Mouse (Mus musculus): Measurements from ENCODE around the gene Cfap126.
"Not testable (repeated sequence)": the region's sequence is repeated elsewhere in the genome, so short reads cannot be mapped to it uniquely, and the experiment has no call there.

Gene Cfap126

DNA sequence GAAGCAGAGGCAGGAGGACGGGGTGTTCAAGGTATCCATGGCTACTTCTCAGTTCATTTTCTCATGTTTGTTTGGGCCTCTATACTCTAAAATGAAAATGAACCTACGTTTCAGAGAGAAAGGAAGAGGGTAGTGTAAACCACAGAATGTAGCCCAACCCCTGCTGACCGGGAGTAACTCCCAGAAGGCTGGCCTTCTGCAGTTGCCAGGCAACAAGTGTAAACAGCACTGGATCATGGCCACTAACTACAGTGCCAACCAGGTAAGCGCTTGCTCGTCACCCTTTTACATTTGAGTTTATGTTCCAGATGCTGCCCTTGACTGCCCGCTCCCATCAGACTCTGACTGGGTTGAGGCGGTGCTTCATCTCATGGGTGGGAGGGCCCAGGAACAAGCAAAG lies 9.2 kb downstream of the Cfap126 start:
- ATAC-seq (ENCODE audit: low TSS enrichment), result no peak

DNA sequence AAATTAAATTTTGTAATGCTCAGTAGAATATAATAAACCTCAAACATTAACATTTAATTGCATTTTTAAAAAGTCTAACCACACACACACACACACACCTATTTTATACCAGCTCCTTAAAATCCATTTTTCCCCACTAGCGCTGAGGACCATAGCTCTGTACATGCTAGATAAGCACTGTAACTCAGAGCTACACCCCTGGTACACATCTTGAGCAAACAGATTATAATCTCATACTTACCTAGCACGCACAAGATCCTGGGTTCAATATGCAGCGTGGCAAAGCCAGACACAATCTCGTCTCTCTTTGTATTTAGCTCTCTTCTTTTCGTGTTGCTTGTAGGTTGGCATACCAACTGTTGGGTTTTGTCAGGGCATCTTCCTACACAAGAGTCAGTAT lies 10.7 kb downstream of the Cfap126 start:
- ATAC-seq (ENCODE audit: low TSS enrichment), result no peak

DNA sequence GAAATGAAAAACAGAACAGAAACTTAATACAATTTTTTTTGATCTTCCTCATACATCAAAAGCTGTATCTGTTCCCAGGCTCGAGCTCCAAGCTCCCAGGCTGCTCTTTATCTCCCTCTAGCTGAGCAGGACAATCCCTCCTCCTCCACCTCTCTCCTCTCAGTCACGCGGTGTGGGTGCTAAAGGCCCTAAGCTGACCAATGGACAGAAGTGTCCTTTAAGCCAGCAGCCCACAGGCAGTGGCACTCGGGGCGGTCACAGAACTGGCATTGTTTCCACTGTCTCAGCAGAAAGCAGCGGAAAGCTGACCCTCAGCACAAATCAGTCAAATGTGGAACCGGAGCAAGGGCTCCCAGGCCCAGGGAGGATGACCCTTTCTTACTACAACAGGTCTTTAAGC lies 15.5 kb downstream of the Cfap126 start:
- peak; percentile 81 for ATAC-seq (ENCODE audit: low TSS enrichment)

- no peak for ATAC-seq (ENCODE audit: low TSS enrichment)
These were observed 17.3 kb downstream of the Cfap126 start for GRCm38 (mm10) chr1:171130971-171131370.

DNA sequence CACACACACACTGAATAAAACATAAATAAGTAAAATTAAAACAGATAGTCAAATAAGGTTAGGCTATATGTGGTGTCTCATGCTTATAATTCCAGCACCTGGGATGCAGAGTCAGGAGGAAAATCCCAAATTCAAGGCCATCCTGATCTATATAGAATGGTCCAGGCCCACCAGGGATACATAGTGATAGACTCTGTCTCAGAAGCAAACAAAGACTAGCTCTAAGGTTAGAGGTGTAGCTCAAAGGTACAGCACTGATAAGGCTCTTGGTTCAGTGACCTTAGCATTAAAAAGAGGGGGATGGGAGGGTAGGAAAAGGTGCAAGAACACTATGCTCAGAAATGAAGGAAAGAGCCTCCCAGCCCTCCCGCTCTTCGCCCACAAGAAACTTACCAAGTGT lies 21.9 kb downstream of the Cfap126 start:
- no peak for ATAC-seq (ENCODE audit: low TSS enrichment)

GRCm38 (mm10) chr1:171137486-171138155 lies 23.9 kb downstream of the Cfap126 start:
- not testable (repeated sequence) for ATAC-seq (ENCODE audit: low TSS enrichment)

DNA sequence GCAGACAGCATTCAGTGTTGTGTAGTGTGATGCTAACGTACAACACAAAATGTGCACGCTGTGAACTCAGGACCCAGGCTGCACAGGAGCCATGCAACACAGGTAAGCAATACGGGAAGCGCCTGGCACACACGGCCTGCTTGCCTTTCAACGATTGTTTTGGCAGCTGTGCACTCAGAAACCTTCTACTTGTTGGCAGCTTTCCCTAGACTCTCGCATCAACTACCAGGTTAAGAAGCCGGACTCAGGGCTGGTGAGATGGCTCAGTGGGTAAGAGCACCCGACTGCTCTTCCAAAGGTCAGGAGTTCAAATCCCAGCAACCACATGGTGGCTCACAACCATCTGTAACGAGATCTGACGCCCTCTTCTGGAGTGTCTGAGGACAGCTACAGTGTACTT lies 29.3 kb downstream of the Cfap126 start:
- ATAC-seq (ENCODE audit: low TSS enrichment), result not testable (repeated sequence)

DNA sequence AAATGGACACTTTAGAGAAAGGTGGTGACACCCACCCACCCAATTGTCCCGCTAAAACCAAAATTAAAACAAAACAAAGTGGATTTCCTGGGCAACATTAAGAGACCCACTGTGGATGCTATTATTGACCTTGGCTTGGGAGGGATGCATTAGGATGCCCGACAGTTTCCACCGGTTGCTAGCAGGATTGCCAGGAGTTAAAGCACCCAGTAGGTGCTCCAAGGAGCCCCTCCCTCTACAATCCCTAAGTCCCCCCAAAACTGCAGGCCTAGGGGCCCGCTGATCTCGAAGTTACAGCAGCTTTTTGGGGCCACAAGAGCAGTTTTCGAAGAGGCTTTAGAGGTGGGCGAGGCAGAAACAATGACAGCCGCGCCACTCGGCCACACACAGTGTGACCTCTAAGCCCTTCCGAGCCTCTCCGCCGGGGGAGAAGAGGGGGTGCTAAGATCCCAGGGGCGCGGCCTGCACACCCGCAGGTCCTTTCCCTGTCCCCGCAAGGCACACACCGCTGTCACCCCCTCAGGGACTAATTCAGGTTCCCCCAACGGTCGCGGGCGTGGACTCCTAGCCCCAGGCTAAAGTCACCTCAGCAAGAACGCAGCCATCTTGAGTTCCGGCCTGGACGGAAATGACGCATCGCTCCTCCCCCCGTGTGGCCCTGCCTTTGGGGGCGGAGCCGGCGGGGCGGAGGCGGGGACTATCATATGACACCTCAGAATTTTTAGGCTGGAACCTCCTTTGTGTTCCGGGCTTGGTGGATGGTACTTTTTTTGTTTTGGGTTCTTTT lies 36.4 kb downstream of the Cfap126 start, which contains the start of the genes Sdhc and Mpz:
Gene Sdhc (minus strand): TSS at position 630 of the 787 bp plus-strand sequence.
Gene Mpz (plus strand): TSS at position 738 of the 787 bp plus-strand sequence.
- ATAC-seq (ENCODE audit: low TSS enrichment), result peak; percentile 94

GRCm38 (mm10) chr1:171150838-171151391 lies 37.2 kb downstream of the Cfap126 start:
- ATAC-seq (ENCODE audit: low TSS enrichment), result peak; percentile 78

GRCm38 (mm10) chr1:171151966-171152365 lies 38.2 kb downstream of the Cfap126 start:
- ATAC-seq (ENCODE audit: low TSS enrichment), result no peak

GRCm38 (mm10) chr1:171156644-171157043 lies 42.9 kb downstream of the Cfap126 start:
- ATAC-seq (ENCODE audit: low TSS enrichment), result peak; percentile 62; the same call in 1 of the 2 replicates

- no peak for ATAC-seq (ENCODE audit: low TSS enrichment)
These were observed 44.2 kb downstream of the Cfap126 start for GRCm38 (mm10) chr1:171157965-171158364.

- no peak for ATAC-seq (ENCODE audit: low TSS enrichment)
These were observed 45.8 kb downstream of the Cfap126 start for GRCm38 (mm10) chr1:171159485-171159975.

- no peak for ATAC-seq (ENCODE audit: low TSS enrichment)
These were observed 48.8 kb downstream of the Cfap126 start for GRCm38 (mm10) chr1:171162526-171162925.

DNA sequence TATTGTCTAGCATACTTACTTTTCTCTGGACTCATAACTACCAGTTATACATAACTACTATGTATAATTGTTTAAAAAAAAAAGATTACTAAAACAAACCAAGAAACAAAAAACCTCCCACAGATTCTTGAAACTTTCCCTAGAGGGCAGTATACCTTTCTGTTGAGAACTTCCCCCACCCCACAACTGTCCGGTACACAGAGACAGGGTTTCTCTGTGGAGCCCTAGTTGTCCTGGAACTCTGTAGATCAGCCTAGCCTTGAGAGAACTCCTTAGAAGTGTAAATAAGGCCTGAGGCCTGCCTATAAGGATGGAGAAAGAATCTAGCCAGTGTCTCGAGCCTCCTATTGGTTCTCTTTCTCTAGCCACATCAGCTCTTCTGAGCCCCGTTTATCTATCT lies 50.5 kb downstream of the Cfap126 start:
- no peak for ATAC-seq (ENCODE audit: low TSS enrichment)

GRCm38 (mm10) chr1:171165629-171166345 lies 52.1 kb downstream of the Cfap126 start:
- ATAC-seq (ENCODE audit: low TSS enrichment), result no peak

- ATAC-seq (ENCODE audit: low TSS enrichment), result no peak
These were observed 55.2 kb downstream of the Cfap126 start for GRCm38 (mm10) chr1:171168906-171169305.

DNA sequence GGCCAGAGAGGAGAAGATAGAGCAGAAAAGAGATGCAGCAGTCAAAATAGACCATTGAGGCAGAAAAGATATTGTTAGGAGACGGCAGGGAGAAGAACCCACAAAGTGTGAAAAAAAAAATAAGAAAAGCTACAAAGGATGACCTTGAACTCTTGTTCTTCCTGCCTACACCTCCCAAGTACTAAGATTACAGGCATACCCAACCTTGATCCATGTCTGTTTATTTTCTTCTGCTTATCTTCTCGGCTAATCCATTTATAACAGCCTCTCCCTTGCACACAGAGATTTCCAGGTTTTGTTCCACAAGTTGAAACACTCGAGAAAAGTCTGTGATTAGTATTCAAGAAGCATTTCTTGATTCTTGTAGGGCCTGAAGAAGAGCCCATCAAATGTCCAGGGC lies 56.2 kb downstream of the Cfap126 start:
- ATAC-seq (ENCODE audit: low TSS enrichment), result no peak

DNA sequence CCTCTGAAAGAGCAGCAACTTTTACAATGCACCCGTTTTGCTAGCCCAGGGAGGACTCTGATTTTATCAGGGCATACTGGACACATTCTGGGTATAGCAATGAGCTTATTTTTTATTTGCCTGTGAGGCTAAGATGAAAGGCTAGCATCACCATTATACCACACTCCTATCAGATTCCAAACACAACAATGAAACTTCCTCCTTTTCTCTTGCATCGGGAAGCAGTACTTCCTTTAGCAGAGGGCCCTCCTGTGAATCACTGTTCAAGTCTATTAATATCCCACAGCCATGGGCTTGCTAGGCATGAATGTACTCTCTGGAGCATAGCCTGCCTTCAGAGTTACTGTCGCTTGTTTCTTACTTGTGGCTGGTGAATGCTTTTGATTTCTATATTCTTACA lies 57.4 kb downstream of the Cfap126 start:
- ATAC-seq (ENCODE audit: low TSS enrichment), result peak; percentile 70; the same call in 1 of the 2 replicates

GRCm38 (mm10) chr1:171172779-171173178 lies 59.1 kb downstream of the Cfap126 start:
- no peak for ATAC-seq (ENCODE audit: low TSS enrichment)

All from frontal cortex, adult (tissue).